Mouse (Mus musculus): ENCODE data around the gene Ids.
"Not testable (repeated sequence)": the region's sequence is repeated elsewhere in the genome, so short reads cannot be mapped to it uniquely, and the experiment has no call there.

The Ids gene

GRCm38 (mm10) chrX:70364661-70365613, at the start of gene Ids:
TSS of gene Ids (minus strand) at chrX:70365084.
- DNase-seq = peak; percentile 80 to 84

DNA sequence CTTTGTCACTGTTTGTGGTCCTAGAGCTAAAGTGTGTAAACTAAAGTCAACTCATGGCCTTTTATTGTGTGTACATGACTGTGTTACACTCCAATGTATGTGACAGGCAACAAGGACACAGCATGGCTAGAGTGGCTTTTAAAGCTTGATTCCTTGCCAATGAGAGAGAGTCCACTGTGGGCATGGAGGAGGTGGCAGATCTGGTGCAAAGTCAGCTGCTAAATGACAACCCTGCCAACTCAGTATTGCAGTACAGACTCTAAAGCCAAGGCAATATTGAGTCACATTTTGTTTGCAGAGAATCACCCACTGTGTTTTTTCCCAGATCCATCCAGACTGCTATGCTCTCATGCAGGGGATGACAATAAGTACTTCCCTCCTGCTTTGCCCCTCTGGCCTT, 27.8 kb upstream of the Ids start:
- DNase-seq = not testable (repeated sequence)

GRCm38 (mm10) chrX:70385962-70386351, 21.1 kb upstream of the Ids start:
- DNase-seq = peak in 1 of 2 experiments; percentile 13

DNA sequence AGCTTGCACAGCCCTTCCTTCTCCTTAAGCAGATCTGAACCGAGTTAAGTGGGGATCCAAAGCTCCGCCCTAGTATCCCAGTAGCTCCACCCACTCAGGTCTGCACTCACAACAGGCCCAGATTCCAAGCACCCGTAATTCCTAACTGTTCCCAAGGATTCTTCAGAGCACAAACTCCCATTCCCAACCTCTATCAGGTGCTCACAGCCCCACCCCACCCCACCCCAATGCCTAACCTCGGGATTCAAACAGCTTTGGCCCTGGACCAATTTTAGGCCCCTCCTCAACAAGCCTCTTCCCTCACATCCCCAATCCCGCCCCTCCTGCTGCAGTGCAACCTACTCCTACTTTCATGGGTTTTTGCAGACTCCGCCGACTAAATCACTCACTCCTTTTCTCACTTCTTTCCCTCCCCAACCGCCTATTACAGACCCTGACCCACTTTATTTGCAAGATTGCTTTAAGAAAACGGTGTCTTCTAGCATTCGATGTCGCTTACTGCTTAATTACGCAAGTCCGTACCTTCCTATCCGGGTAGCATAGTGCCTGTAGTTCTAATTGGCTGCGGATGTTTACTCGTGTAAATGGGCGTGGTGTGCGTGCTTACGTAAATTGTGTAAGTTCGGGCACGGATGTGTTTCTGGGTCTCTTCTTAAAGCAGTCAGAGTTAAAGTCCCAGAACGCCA, 20.5 kb upstream of the Ids start, which contains the start of gene 1110012L19Rik:
Gene 1110012L19Rik, plus strand, starts transcription at position 602 of the 686 bp plus-strand sequence.
- DNase-seq = peak; percentile 48 to 59

DNA sequence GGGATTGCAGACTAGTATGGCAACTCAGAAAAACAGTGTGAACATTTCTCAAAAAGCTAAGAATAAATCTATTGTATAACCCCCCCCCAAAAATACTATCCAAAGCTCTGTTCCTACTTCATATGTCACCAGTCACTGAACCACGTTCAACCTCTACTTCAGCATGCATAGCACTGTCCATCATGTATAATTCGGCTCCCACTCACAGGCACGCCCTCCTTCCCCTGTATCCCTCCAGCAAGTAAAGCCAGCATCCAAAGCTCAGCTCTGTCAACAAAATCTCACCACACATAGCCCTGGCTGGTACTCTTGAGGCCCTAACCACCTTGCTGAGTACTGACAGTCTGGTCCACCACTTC, 20.0 kb upstream of the Ids start:
- no peak for DNase-seq

GRCm38 (mm10) chrX:70374469-70375110, 9.7 kb upstream of the Ids start:
- DNase-seq = not testable (repeated sequence)

DNA sequence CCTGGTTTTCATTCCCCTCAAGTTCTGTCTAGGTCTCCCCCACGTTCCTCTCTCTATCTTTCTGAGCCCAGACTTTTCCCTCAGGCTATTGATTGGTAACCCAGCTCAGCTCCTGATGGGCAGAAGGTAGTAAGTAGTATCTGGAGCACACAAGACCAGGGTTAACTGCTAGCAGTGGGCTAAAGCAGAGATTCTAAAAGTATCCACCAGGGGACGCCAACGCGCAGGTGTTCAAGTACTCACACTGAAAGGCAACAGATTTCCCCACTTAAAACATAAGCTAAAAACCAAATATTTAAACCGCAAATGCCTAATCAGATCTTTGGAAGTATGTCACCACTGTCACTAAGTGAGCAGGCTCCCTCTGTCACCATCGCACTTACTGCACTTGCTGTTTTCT, 4.9 kb upstream of the Ids start:
- DNase-seq = not testable (repeated sequence)

DNA sequence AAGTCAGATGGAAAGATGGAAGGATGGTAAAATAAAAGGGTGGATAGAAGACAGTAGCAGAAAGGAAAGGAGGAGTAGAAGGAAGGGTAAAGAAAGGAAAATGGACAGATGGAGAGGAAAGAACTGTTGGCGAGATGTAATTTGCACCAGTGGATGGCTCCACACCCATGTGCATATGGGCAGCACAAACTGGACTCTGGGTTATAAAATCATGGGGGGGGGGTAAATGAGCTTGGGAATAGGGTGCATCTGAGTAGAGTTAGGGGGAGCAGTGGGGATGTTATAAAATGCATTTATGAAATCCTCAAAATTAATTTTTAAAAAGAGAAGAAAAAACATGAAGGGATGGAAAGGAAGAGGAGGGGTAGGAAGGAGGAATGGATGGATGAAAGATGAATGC, 682 bp downstream of the Ids start:
- no peak for DNase-seq

- no peak for DNase-seq
Measured at GRCm38 (mm10) chrX:70363446-70363845, 1.4 kb downstream of the Ids start.

DNA sequence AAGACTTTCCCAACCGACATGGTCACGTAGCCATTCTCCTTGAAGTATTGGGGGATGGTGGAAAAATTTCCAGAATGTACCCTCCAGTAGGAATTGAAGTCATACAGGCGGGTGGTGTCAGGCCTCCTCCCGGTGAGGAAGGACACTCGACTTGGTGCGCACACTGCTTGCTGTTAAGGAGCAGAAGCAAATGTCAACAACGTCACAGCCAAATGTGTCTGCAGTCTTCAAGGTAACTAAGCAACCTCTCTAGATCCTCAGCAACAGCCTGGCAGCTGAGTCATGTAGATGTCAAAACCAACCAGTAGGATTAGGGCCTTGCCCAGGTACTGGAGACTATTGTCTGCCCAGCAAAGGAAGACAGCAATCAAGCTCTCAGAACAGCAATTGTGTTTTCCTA, 1.9 kb downstream of the Ids start:
- no peak for DNase-seq

DNA sequence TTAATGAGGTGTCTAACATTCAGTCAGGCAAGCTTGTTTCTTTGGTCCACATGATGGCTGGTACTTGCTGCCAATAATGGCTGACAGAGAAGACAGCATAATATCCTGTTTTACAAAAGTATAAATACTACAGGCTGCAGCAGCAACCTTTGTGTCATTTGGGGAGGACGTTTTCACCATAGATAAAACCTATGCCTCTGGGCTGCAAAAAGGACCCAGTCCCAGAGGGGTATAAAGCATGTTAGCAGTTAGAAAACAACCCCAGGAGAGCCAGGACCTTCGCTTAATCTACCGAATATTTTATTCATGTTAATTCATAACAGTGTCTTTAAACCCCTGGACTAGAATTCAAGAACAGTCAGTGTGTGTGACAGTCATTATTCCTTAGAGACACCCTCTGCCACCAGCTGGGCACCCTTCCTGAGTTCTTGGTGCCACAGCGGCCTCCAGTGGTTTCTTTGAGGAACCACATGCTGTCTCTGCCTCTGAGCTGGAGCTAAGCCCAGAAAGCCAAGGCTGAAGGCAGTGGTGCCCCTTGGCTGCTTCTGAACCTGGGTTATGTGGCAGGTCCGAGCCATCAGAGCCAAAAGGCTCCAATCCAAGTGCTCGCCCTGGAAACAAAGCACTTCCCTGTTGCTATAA, 34.6 kb downstream of the Ids start:
- peak in 1 of 2 experiments; percentile 6 for DNase-seq

DNA sequence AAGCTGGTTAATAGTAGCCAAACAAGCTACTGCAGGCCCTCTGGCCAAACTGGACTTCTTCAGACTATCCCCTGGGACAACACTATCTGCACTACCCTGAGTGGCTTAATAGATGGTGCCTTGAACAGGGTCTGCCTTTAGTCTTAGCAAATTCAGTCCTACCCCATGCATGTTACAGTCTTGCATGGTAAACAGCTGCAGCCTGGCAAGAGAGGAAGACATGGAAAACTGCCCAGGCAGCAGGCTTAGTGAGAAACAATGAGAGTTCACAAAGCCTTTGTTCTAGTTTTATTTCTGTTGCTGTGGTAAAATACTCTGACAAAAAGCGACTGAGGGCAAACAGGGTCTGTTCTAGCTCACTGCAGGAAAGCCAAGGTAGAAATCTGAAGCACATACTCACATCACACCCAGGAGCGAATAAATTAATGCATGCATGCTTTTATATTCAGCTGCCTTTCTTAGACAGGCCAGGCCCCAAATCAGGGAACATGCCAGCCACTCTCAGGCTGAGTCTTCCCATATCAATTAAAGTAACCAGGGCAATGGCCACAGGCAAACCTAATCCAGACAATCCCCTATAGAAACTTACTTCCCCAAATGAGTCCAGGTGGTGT, 36.2 kb downstream of the Ids start:
- no peak for DNase-seq

DNA sequence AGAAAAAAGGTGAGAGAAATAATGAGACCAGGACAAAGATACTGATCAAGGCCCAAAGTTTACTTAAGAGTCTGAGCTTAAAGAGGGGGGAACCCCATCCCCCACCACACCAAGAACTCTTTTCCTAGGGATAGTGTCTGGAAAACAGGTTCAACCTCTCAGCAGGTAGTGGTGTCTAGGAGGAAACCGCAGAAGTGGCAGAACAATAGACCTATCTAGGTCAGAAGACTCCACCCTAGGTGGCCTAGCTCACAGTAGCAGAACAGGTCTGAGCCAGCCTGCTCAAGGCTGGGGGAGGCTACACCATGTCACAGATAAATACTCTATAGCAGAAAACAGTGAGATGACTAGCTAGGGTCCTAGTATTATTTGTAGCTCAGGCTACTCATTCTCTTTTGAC, 37.2 kb downstream of the Ids start:
- no peak for DNase-seq

DNA sequence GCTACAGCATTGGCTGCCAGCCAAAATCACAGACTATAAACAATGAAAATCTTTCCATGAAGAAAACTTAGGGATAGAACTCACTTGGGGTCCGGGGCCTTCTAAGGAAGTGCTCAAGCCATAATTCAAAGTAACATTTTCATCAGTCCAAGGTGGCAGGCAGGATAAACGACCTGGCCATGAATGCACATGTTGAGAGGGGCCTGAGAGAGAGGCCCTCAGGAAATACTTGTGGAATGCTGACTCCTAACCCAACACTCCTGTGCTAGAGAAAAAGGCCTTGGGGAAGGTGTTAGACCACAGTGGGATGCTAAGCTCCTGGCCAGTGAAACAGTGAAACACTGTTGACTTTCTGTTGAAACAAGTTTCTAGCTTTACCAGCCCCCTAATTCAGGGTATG, 45.6 kb downstream of the Ids start:
- DNase-seq = no peak

- DNase-seq = no peak
Measured at GRCm38 (mm10) chrX:70314949-70315641, 49.8 kb downstream of the Ids start.

Measured in spleen, adult 18-20 months (tissue).